Mouse (Mus musculus) right cerebral cortex, postnatal 36 days (tissue): Measurements from ENCODE around the gene Mnd1.

Experiments used
- DNase-seq, 2 experiments: peaks; one replicate each; pipeline ENCODE4 v3.0.0; 2022; ENCODE audit warnings: low spot score in 2 of 2, mixed read lengths in 1 of 2

Gene Mnd1

DNA sequence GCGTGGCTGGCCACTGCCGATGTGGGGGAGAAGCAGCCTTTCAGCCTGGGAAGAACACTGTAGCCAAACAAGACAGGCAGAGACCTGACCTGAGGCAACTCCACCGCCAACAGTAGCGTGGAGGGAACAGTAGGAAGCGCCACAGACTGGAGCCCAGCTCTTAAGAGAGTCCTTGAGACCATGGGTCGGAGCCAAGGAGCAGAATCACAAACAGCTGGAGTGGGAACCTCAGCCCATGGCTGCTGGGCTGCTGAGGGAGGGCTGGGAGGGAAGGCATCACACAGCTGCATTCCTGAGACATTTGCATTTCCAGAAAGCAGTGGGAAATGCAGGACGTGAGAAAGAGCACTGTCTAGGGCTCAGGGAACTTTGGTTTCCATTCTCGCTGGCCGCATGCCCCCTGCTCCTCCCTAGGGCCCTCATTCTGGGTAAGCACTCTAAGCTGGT is 106.8 kb downstream of the Mnd1 start:
- no peak for DNase-seq

DNA sequence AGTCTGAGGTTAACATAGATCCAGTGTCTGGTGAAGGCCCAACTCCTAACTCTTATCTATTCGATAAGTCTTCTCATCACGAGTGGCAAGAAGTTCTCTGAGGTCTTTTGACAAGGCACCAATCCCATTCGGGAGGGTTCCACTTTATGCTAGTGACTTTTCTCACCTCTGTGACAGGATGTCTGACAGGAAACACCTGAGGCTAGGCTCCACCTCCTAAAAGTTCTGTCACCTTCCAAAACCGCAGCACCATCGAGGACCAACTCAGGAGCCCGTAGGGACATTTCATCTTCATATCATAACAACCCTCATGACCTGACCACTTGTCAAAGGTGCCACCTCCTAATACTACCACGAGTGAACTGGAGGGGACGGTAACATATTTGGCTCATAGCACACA is 109.4 kb downstream of the Mnd1 start:
- no peak for DNase-seq

DNA sequence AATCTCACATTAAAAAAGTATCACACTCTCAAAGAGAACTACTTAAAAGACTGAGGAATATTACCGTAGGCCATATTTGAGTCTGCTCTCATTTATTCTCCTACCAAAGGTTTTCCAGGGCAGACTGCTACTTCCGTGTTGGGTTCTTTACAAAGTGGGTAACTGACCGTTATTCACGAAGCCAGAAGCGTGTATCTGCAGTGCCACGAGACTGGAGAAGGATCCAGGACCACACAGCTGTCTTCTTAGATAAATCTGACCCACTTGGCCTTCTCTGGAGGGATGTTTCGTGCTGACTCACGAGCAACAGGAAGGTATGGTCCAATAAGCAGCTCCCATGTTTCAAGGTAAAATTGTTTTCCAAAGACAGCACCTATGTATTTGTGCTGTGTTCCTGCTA is 113.8 kb downstream of the Mnd1 start:
- DNase-seq = no peak

DNA sequence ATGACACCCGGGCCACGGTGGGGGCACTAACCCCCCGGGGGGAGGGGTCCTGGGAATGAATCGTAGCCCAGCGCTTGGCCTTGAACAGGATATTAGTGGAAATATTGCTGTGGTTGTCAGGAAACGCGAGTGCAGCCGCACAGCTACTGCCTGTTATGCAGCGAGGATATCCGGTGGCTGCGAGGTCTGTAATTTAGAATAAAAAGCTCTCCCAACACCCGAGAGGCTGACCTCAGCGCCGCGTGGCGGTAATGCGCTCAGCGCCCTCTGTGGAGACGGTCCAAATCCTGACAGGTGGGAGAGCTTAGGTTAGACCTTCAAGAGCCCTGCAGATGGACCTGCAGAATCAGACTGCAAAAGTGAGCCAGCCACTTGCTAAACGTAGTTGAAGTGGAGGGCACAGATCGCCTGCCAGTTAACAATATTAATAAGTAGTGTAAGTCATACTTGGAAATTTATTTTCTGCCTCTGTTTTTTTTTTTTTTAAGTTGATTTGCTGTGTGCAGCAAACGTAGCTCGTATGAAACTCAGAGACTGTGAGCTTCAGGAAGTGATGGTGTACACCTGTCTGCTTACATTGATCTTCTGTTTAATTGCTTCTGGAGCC is 115.0 kb downstream of the Mnd1 start:
- DNase-seq = no peak

DNA sequence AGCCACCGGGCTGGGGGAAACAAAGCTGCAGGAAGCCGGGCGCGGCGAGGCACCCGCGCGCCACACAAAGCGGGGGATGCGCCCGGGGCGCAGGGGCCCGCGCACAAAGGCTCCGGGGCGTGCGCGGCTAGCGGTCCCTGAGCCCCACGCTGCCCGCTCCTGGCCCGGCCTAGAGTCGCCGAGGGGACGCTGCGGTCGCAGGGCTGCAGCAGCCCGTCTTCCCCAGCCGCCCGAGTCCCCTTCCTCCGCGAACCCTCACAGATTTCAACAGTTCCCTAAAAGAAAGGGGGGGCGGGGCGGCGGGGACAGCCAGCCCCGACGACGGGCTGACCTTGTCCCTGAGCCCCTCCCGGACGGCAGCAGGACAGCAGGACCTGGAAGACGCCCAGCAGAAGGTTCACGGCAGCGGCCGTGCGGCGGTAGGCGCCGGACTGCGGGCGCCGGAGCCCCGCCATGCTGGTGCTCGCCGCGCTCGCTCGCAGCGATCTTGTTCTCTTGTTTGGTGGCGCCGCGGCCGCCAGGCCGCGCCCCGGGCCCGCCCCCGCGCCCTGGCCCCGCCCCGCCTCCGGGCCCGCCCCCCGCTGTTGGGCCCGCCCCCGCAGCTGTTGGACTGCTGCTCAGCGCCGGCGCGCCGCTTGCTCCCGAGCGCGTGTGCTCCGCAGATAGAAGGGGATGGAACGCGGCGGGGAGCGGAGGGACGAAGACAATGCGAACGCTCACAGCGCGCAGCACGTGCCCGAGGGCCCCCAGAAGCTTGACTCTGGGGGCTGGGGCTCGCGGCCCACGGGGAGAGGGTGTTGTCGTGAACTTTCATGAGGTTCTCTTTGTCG is 115.7 kb downstream of the Mnd1 start, which contains the start of gene Tmem131l:
TSS of gene Tmem131l (minus strand) at position 530 of the 830 bp plus-strand sequence.
- DNase-seq = peak; percentile 60 to 65

DNA sequence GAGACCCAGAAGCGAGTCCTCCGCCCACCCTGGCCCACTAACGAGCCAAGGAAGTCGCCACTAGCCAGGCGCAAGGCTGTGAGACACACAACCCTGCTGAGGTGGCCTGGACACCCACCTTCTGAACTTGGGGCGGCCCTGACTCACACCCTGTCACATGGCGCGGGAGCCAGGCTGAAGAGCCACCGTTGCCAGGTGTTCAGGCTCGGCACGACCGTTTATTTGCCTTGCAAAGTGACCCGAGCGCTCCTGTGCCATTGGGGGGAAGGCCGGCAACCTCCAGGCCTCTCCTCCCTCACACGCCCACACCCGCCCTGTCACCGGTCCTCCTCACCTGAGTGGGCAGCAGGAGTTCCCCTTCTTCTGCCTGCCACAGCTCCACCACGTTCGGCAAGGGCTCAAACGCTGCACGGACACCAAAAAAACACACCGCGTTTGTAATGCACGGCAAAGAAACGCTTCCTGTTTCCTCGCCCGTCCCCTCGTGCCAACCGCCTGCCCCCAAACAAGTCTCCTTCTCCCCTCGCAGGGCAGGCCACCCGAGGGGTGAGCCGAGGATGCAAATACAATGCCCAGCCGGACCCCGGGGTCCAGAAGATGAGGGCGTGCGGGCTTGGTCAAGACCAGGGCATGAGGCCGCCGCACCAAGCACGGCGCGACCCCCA is 116.5 kb downstream of the Mnd1 start:
- DNase-seq = peak in 1 of 2 experiments; percentile 19

DNA sequence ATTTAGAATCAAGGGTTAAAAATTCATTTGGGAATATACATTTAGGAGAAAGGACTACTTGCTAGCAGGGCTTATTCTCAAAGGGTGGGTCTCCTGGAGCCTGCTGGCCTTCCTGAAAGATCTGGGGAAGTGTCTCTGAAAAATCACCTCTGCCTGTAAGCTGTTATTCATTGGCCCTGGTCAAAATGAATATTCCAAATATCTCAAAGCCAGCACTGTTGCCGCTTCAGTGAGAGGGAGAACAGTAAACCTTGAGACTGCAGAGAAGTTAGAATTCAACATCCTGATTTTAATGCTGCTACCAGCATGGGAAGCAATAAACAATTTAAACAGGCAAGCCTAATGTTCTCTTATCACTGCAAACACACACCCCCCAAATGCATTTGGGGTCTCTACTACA is 117.5 kb downstream of the Mnd1 start:
- DNase-seq = no peak
